Mouse (Mus musculus) adrenal gland, adult 8-10 months (tissue): ENCODE measurements around the gene Homer1. TPM values are rescaled to one million over a fixed set of nuclear protein-coding genes. Genes with fewer than 3 reads are reported as not detected.

ENCODE experiments used
- DNase-seq: peaks from one replicate; pipeline ENCODE4 v3.0.0; 2022
- total RNA-seq, 4 experiments: library from RNA; stranded (reverse); gene quantifications; 2 replicates each; pipeline ENCODE4 v1.2.4; 2022

The Homer1 gene
- total RNA-seq, 4 experiments from 2014 or later = 27.3 to 38.2 (median 32.2) TPM

- no peak for DNase-seq
Observed at GRCm38 (mm10) chr13:93340555-93341278, 41.3 kb downstream of the Homer1 start.

DNA sequence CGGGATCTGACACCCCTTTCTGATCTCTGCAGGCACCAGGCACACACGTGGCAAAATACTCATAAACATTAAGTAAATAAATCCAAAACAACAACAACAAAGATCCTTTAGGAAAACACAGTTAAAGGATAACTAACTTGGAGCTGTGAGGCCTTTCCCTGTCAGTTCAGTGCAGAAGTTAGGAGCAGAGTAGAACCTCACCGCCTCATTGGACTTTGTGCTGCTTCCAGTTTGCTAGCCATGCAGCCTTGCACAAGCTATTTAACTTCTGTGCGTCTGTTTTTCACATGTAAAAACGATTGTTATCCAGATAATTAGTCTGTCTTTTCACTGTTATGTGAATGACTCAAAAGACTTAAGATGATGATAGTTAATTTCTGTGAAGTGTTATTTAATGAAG lies 43.2 kb downstream of the Homer1 start:
- no peak for DNase-seq

- DNase-seq = no peak
Observed at GRCm38 (mm10) chr13:93344395-93344794, 45.0 kb downstream of the Homer1 start.

GRCm38 (mm10) chr13:93345854-93346253 lies 46.4 kb downstream of the Homer1 start:
- DNase-seq = no peak

DNA sequence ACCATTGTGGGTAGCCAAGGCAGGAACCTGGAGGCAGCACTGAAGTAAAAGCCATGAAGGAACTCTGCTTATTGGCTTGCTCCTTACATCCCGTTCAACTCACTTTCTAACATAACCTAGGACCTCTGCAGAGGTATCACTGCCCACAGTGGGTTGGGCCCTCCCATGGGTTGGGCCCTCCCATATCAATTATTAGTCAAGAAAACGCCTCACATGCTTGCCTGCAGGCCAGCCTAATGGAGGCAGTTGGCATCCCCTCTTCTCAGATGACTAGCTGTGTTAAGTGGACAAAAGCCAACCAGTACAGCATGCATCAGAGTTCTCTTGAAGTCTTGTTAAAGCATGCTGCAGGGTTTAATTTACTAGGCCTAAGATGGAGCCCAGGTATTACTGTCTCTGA lies 52.6 kb downstream of the Homer1 start:
- no peak for DNase-seq

DNA sequence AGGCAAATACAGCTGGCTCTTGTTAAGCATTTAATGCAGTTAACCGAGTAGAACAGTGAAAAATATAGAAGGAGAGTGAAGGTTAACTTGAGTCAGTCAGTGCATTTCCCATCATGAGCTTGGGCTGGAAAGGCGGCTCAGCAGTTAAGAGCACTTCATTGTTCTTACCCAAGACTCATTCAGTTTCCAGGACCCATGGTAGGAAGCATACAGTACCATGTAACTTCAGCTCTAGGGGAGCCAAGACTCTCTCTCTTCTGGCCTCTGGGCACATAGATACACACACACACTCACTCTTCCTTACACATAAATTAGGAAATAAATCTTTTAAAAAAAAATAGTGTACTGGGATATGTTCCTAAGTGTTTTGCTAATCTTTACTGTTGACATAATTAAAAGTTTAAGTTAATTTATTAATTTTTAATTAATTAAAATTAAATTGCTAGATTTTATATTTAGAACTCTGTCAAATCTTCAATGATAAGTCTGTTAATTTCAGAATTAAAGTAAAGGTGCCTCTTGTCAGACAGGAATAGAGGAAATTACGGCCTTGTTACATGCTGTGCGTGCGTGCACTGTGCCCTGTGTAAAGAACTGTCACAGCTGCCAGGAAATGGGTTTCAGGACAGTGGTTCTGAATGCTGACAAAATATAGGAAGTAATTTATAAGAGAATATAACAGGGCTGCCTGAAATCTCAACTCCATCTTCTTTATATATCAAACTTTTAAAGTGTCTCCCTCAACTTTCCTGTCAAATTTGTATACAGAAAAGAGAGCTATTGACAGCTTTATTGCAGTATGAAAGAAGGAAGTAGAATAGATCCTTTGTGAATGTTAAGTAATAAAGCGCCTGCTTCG lies 55.2 kb downstream of the Homer1 start:
- DNase-seq = no peak

- no peak for DNase-seq
Observed at GRCm38 (mm10) chr13:93355279-93355587, 55.8 kb downstream of the Homer1 start.

DNA sequence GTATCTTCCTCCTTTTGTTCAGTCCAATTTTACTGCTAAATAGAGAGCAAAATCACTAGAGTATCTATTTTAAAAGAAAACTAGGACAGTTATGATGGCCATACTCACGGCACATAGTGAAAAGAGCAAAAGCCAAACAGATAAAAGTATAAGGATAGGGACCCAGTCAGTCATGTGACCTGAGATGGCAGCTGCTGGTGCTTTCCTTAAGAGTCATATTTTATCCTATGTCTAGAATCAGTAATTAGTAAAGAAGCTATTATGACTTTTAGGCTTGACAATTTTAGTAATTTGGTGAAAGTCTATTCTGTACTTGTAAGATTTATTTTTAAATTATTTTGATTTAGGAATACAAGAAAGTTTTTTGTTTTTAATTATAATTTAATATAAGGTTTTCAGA lies 59.1 kb downstream of the Homer1 start:
- no peak for DNase-seq

DNA sequence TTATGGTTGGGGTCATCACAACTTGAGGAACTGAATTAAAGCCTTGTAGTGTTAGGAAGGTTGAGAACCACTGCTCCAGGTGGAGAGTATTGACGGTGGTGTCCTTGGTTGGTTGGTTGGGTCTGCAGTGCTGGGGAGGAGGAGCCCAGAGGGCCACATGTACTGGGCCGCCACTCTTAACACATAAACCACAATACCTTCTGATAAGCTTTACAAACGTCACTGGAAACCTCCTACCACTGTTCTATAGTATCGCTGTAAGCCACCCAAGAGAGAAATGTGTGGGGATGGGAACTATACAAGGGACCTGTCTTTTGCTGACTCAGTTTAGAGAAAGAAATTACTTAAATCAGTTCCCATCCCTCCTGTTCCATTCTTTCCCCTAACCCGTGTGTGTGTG lies 68.1 kb downstream of the Homer1 start:
- no peak for DNase-seq

- DNase-seq = no peak
Observed at GRCm38 (mm10) chr13:93368812-93369584, 69.6 kb downstream of the Homer1 start.

DNA sequence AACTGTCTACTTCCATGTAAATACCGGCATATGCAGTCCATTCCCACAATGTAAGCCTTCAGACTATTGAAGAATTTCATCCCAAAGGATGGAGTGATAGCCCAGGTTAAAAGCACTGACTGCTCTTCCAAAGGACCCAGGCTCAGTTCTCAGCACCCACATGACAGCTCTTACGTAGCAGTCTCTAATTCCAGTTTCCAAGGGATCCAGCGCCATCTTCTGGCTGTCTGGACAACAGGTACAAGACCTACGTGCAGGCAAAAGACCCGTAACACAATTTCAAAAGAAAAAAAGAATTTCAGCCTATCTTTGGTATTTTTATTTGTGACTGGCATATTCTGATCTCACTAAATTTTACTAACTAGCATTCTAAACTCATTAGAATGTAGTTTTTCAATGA lies 75.0 kb downstream of the Homer1 start:
- DNase-seq = no peak

DNA sequence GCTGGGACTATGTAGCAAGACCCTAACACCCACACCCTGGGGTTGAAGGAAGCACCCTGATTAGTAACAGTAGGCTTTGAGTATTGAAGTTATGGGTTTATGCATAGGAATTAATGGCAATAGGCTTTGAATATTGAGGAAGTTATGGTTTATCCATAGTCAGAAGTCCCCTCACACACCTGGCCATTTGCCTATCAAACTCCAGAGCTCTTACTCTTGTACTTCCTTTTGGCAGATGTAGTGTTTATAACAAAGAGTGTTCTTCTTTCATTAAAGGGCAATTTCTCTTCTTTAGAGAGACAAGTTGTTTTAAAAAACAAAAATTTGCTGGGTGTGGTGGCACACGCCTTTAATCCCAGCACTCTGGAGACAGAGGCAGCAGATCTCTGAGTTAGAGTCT lies 79.1 kb downstream of the Homer1 start:
- no peak for DNase-seq

GRCm38 (mm10) chr13:93380399-93381063 lies 81.1 kb downstream of the Homer1 start:
- no peak for DNase-seq

- no peak for DNase-seq
Observed at GRCm38 (mm10) chr13:93381301-93381700, 81.9 kb downstream of the Homer1 start.

GRCm38 (mm10) chr13:93383092-93383491 lies 83.7 kb downstream of the Homer1 start:
- DNase-seq = no peak

DNA sequence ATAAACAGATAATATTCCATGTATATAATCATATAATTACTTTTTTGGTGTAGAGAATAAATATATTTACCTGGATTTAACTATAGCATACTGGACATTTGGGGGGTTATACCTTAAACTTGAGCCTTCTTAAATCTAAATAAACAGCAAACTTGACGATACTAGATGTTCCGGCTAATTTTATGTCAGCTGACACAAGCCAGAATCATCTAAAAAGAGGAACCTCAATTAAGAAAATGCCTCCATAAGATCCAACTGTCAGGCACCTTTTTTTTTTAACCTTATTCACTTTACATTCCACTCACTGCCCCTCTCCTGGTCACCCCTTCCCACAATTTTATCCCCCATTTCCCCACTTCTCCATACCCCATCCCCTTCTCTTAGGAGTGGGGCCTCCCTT lies 84.2 kb downstream of the Homer1 start:
- no peak for DNase-seq

GRCm38 (mm10) chr13:93384481-93384880 lies 85.0 kb downstream of the Homer1 start:
- DNase-seq = no peak

- DNase-seq = no peak
Observed at GRCm38 (mm10) chr13:93385147-93385546, 85.7 kb downstream of the Homer1 start.

- DNase-seq = no peak
Observed at GRCm38 (mm10) chr13:93387440-93387839, 88.0 kb downstream of the Homer1 start.

DNA sequence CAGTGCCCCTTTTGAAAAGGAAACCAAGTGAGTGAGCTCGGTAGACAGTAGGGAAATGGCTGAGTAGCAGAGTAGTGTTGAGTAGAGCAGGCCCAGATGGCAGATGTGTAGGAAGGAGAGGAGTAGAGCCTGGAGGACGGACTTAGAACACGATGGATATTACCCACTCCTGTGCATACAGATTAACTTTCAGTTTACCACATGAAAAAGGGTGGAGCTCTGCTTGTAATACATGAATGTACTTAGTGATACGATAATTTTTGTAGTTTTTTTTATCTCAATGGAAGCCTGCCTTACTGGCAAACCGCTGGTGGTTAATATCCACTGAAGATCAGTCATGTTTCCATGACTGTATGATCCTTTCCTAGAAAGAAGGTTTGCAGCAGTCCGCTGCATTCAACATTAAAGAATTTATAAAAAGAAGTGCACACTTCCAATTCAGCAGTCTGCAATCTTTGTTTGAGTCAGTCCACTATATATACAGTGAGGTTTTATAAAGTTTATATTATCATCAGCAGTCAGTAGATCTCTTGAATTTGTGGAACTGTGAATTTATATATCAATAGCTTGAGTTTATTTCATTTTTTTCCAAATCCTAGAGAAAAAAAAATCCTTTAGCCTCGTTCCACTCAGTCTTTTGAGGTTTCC lies 89.3 kb downstream of the Homer1 start:
- DNase-seq = no peak

- DNase-seq = no peak
Observed at GRCm38 (mm10) chr13:93389242-93389625, 89.8 kb downstream of the Homer1 start.

- DNase-seq = no peak
Observed at GRCm38 (mm10) chr13:93399710-93400216, 100.3 kb downstream of the Homer1 start.
